ENCODE assay signal across 32 mouse cellular contexts in the genomic region with DNA sequence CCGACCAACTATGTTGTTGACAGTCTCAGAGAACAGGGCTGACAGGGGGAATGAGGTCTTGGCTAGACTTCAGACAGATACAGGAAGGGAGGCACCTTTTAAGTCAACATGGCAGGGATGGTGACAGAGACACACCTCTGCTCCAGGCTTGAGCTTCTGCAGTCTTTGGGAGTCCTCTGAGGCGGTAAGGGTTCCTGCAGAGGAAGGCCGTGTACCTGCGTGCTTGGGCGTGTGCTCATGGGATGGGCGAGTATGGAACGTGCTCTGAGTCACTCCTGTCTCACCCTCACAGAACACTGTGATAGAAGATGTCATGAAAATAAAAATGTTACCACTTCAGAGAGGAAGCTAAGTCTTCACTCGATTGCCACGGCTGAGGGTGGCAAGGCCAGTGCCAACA. TPM values are rescaled to one million over a fixed set of nuclear protein-coding genes. Genes with fewer than 3 reads are reported as not detected.
DNase-seq lines count a peak whose midpoint lies in the region; ATAC-seq lines count a peak whose summit lies in the region.
"Had no signal": no experiment of that assay in that cellular context is flagged by ENCODE, and none has a peak within 500 bp of the region (broad histone marks: within the 10 kb centered on the region; RNA-seq: fewer than 3 reads in every experiment).

No protein-coding gene starts in this region.

- H3K4me2 ChIP-seq in embryonic facial prominence, embryonic 14.5 days (ENCODE audit: low read depth, low read length), result no peak overlapping the region
- no peak overlapping the region for H3K4me2 ChIP-seq in limb, embryonic 15.5 days
- no peak overlapping the region for H3K4me2 ChIP-seq in embryonic facial prominence, embryonic 15.5 days (replicated peaks)
- H3K4me2 ChIP-seq in stomach, embryonic 14.5 days (replicated peaks; ENCODE audit: low read depth, low read length), result no peak overlapping the region
- H3K4me2 ChIP-seq: forebrain, embryonic 12.5 days; hindbrain, embryonic 13.5 days; kidney, embryonic 15.5 days; liver, embryonic 11.5 days; neural tube, embryonic 13.5 days had no signal

- no peak overlapping the region for H3K4me3 ChIP-seq in embryonic facial prominence, embryonic 14.5 days (ENCODE audit: low read depth, low read length)
- H3K4me3 ChIP-seq in embryonic facial prominence, embryonic 10.5 days, result no peak overlapping the region
- no peak overlapping the region for H3K4me3 ChIP-seq in limb, embryonic 15.5 days
- no peak overlapping the region for H3K4me3 ChIP-seq in limb, embryonic 10.5 days
- no peak overlapping the region for H3K4me3 ChIP-seq in embryonic facial prominence, embryonic 15.5 days (replicated peaks)
- no peak overlapping the region for H3K4me3 ChIP-seq in stomach, embryonic 14.5 days (ENCODE audit: low read depth, low read length)
- H3K4me3 ChIP-seq: forebrain, embryonic 12.5 days; hindbrain, embryonic 13.5 days; kidney, embryonic 15.5 days; megakaryocyte, embryonic 14.5 days; neural tube, embryonic 13.5 days had no signal

- no peaks in the 10 kb centered on the region for H3K27me3 ChIP-seq in embryonic facial prominence, embryonic 14.5 days (replicated peaks; ENCODE audit: control insufficient read depth, insufficient read depth, low read length)
- H3K27me3 ChIP-seq in embryonic facial prominence, embryonic 10.5 days (replicated peaks; ENCODE audit: low read depth, poor library complexity, severe bottlenecking), result no peaks in the 10 kb centered on the region
- H3K27me3 ChIP-seq in limb, embryonic 15.5 days, result no peaks in the 10 kb centered on the region
- H3K27me3 ChIP-seq in limb, embryonic 10.5 days (ENCODE audit: low read depth, poor library complexity, severe bottlenecking), result no peaks in the 10 kb centered on the region
- no peaks in the 10 kb centered on the region for H3K27me3 ChIP-seq in embryonic facial prominence, embryonic 15.5 days
- H3K27me3 ChIP-seq in stomach, embryonic 14.5 days (ENCODE audit: control insufficient read depth, insufficient read depth, low read length), result no peaks in the 10 kb centered on the region
- H3K27me3 ChIP-seq: forebrain, embryonic 12.5 days; hindbrain, embryonic 13.5 days; kidney, embryonic 15.5 days; neural tube, embryonic 13.5 days had no signal

- intact Hi-C loops in gastrocnemius, postnatal 36 days (cut with DNase I), result no loop called here

- H3K9me3 ChIP-seq in embryonic facial prominence, embryonic 14.5 days (ENCODE audit: control insufficient read depth, low read length), result no peaks in the 10 kb centered on the region
- no peaks in the 10 kb centered on the region for H3K9me3 ChIP-seq in embryonic facial prominence, embryonic 10.5 days
- no peaks in the 10 kb centered on the region for H3K9me3 ChIP-seq in limb, embryonic 15.5 days
- no peaks in the 10 kb centered on the region for H3K9me3 ChIP-seq in limb, embryonic 10.5 days (replicated peaks)
- no peaks in the 10 kb centered on the region for H3K9me3 ChIP-seq in embryonic facial prominence, embryonic 15.5 days (replicated peaks)
- H3K9me3 ChIP-seq in stomach, embryonic 14.5 days (ENCODE audit: control insufficient read depth, low read depth, low read length), result no peaks in the 10 kb centered on the region
- H3K9me3 ChIP-seq: forebrain, embryonic 12.5 days; hindbrain, embryonic 13.5 days; kidney, embryonic 15.5 days; megakaryocyte, embryonic 14.5 days; neural tube, embryonic 13.5 days had no signal

- no peak overlapping the region for H3K27ac ChIP-seq in embryonic facial prominence, embryonic 14.5 days (replicated peaks; ENCODE audit: low read depth, low read length)
- H3K27ac ChIP-seq in embryonic facial prominence, embryonic 10.5 days (replicated peaks), result no peak overlapping the region
- H3K27ac ChIP-seq in limb, embryonic 15.5 days, result peak overlapping the region; percentile 39; the same call in 1 of the 2 replicates
- no peak overlapping the region for H3K27ac ChIP-seq in limb, embryonic 10.5 days
- H3K27ac ChIP-seq in embryonic facial prominence, embryonic 15.5 days (replicated peaks), result peak overlapping the region; percentile 68
- no peak overlapping the region for H3K27ac ChIP-seq in stomach, embryonic 14.5 days (ENCODE audit: low read length)
- H3K27ac ChIP-seq: forebrain, embryonic 12.5 days; hindbrain, embryonic 13.5 days; kidney, embryonic 15.5 days; neural tube, embryonic 13.5 days had no signal

- WGBS in embryonic facial prominence, embryonic 14.5 days, result 86% methylated on average over 9 of the region's 9 CpGs
- WGBS in embryonic facial prominence, embryonic 10.5 days, result 91% methylated on average over 9 of the region's 9 CpGs
- WGBS in limb, embryonic 15.5 days, result 81% methylated on average over 9 of the region's 9 CpGs
- whole genome bisulfite sequencing in limb, embryonic 10.5 days, result 95% methylated on average over 9 of the region's 9 CpGs
- WGBS in embryonic facial prominence, embryonic 15.5 days, result 69% methylated on average over 9 of the region's 9 CpGs
- WGBS in stomach, embryonic 14.5 days, result 86% methylated on average over 9 of the region's 9 CpGs

- H3K36me3 ChIP-seq in embryonic facial prominence, embryonic 14.5 days (ENCODE audit: control insufficient read depth, insufficient read depth, low read length), result peaks cover 45% of the 10 kb centered on the region
- peaks cover 61% of the 10 kb centered on the region for H3K36me3 ChIP-seq in embryonic facial prominence, embryonic 10.5 days (replicated peaks)
- peaks cover 43% of the 10 kb centered on the region for H3K36me3 ChIP-seq in limb, embryonic 15.5 days
- peaks cover 54% of the 10 kb centered on the region for H3K36me3 ChIP-seq in limb, embryonic 10.5 days
- peaks cover 41% of the 10 kb centered on the region for H3K36me3 ChIP-seq in embryonic facial prominence, embryonic 15.5 days
- H3K36me3 ChIP-seq in stomach, embryonic 14.5 days (ENCODE audit: control insufficient read depth, insufficient read depth, low read length), result peaks cover 39% of the 10 kb centered on the region

- H3K4me1 ChIP-seq in embryonic facial prominence, embryonic 14.5 days (ENCODE audit: control insufficient read depth, insufficient read depth, low read length), result no peaks in the 10 kb centered on the region
- no peaks in the 10 kb centered on the region for H3K4me1 ChIP-seq in embryonic facial prominence, embryonic 10.5 days
- peaks cover 3% of the 10 kb centered on the region; the same call in 1 of the 2 replicates for H3K4me1 ChIP-seq in limb, embryonic 15.5 days
- peaks cover 3% of the 10 kb centered on the region; the same call in 1 of the 2 replicates for H3K4me1 ChIP-seq in limb, embryonic 10.5 days
- peaks cover 4% of the 10 kb centered on the region; the same call in 1 of the 2 replicates for H3K4me1 ChIP-seq in embryonic facial prominence, embryonic 15.5 days
- H3K4me1 ChIP-seq in stomach, embryonic 14.5 days (ENCODE audit: control insufficient read depth, insufficient read depth, low read length), result no peaks in the 10 kb centered on the region
- H3K4me1 ChIP-seq: forebrain, embryonic 12.5 days had no signal

- peak; percentile 65 for DNase-seq in embryonic facial prominence, embryonic 14.5 days (ENCODE audit: low spot score)
- DNase-seq in embryonic facial prominence, embryonic 10.5 days (ENCODE audit: low spot score), result no peak
- DNase-seq in limb, embryonic 10.5 days (ENCODE audit: low spot score), result no peak
- no peak for DNase-seq in gastrocnemius, postnatal 36 days
- DNase-seq: adrenal gland, adult 8-10 months; cerebellum, adult 9-10 months; midbrain, embryonic 14.5 days; retina, postnatal 1 day; right cerebral cortex, postnatal 25 days; spleen, adult 18-20 months; thymus, adult 18-20 months; thymus, postnatal 36 days had no signal

- H3K9ac ChIP-seq in embryonic facial prominence, embryonic 14.5 days (ENCODE audit: low read depth, low read length), result no peak overlapping the region
- no peak overlapping the region for H3K9ac ChIP-seq in limb, embryonic 15.5 days
- H3K9ac ChIP-seq in embryonic facial prominence, embryonic 15.5 days, result no peak overlapping the region
- no peak overlapping the region for H3K9ac ChIP-seq in stomach, embryonic 14.5 days (replicated peaks; ENCODE audit: low read depth, low read length)
- H3K9ac ChIP-seq: forebrain, embryonic 12.5 days; hindbrain, embryonic 13.5 days; kidney, embryonic 15.5 days; liver, postnatal 0 days; neural tube, embryonic 13.5 days had no signal

- ATAC-seq in embryonic facial prominence, embryonic 14.5 days (ENCODE audit: low read depth), result peak; percentile 24; the same call in 1 of the 2 replicates
- peak; percentile 66; the same call in 1 of the 2 replicates for ATAC-seq in limb, embryonic 15.5 days (ENCODE audit: insufficient number of reproducible peaks, low FRiP score, low TSS enrichment, low read depth)
- ATAC-seq in embryonic facial prominence, embryonic 15.5 days (ENCODE audit: insufficient number of reproducible peaks, low FRiP score, low TSS enrichment, low read depth), result peak; percentile 34; the same call in 1 of the 2 replicates
- 0 out of 2 replicates have a peak, but pooled peaks have one; percentile 42 for ATAC-seq in stomach, embryonic 14.5 days (ENCODE audit: insufficient number of reproducible peaks, insufficient read depth, low FRiP score, low read depth)
- ATAC-seq: liver, postnatal 0 days; Patski had no signal

RNA-seq across cellular contexts. Expression of a gene that starts 24.4 kb away (rescaled TPM):
- 9.1 and 9.7 TPM in 2 replicates for polyA plus RNA-seq in embryonic facial prominence, embryonic 14.5 days (2014; fragmentation: Nextera tagmentation; extraction: Ambion mirVana)
- 24.8 and 28.6 TPM in 2 replicates for polyA plus RNA-seq in embryonic facial prominence, embryonic 10.5 days (2016; fragmentation: Nextera tagmentation; extraction: Ambion mirVana)
- 9.3 and 11.2 TPM in 2 replicates for polyA plus RNA-seq in limb, embryonic 15.5 days (2015; fragmentation: Nextera tagmentation; extraction: Ambion mirVana)
- 18.6 and 23.7 TPM in 2 replicates for polyA plus RNA-seq in limb, embryonic 10.5 days (2016; fragmentation: Nextera tagmentation; extraction: Ambion mirVana)
- polyA plus RNA-seq in embryonic facial prominence, embryonic 15.5 days (2015; fragmentation: Nextera tagmentation; extraction: Ambion mirVana), result 14.4 and 15.7 TPM in 2 replicates
- polyA plus RNA-seq in stomach, embryonic 14.5 days (2014; fragmentation: Nextera tagmentation; extraction: Ambion mirVana), result 15.8 and 17.5 TPM in 2 replicates
- under 1 TPM; 0.64 to 0.99 TPM for total RNA-seq in gastrocnemius, postnatal 36 days (2021)

RNA-seq across cellular contexts. Expression of a gene that starts 37.2 kb away (rescaled TPM):
- 612 and 655 TPM in 2 replicates for polyA plus RNA-seq in embryonic facial prominence, embryonic 14.5 days (2014; fragmentation: Nextera tagmentation; extraction: Ambion mirVana)
- 784 and 812 TPM in 2 replicates for polyA plus RNA-seq in embryonic facial prominence, embryonic 10.5 days (2016; fragmentation: Nextera tagmentation; extraction: Ambion mirVana)
- 487 and 558 TPM in 2 replicates for polyA plus RNA-seq in limb, embryonic 15.5 days (2015; fragmentation: Nextera tagmentation; extraction: Ambion mirVana)
- polyA plus RNA-seq in limb, embryonic 10.5 days (2016; fragmentation: Nextera tagmentation; extraction: Ambion mirVana), result 805 and 864 TPM in 2 replicates
- 509 and 534 TPM in 2 replicates for polyA plus RNA-seq in embryonic facial prominence, embryonic 15.5 days (2015; fragmentation: Nextera tagmentation; extraction: Ambion mirVana)
- polyA plus RNA-seq in stomach, embryonic 14.5 days (2014; fragmentation: Nextera tagmentation; extraction: Ambion mirVana), result 633 and 676 TPM in 2 replicates
- total RNA-seq in gastrocnemius, postnatal 36 days (2021), result 100 to 1,000 TPM; 245 to 268 TPM

RNA-seq across cellular contexts. Expression of a gene that starts 37.3 kb away (rescaled TPM):
- polyA plus RNA-seq in embryonic facial prominence, embryonic 14.5 days (2014; fragmentation: Nextera tagmentation; extraction: Ambion mirVana), result 11.4 and 11.6 TPM in 2 replicates
- 11.8 and 13.3 TPM in 2 replicates for polyA plus RNA-seq in embryonic facial prominence, embryonic 10.5 days (2016; fragmentation: Nextera tagmentation; extraction: Ambion mirVana)
- 12.5 and 13.6 TPM in 2 replicates for polyA plus RNA-seq in limb, embryonic 15.5 days (2015; fragmentation: Nextera tagmentation; extraction: Ambion mirVana)
- polyA plus RNA-seq in limb, embryonic 10.5 days (2016; fragmentation: Nextera tagmentation; extraction: Ambion mirVana), result 13.6 and 14.1 TPM in 2 replicates
- polyA plus RNA-seq in embryonic facial prominence, embryonic 15.5 days (2015; fragmentation: Nextera tagmentation; extraction: Ambion mirVana), result 13.7 and 16.6 TPM in 2 replicates
- 12.9 and 13.1 TPM in 2 replicates for polyA plus RNA-seq in stomach, embryonic 14.5 days (2014; fragmentation: Nextera tagmentation; extraction: Ambion mirVana)
- total RNA-seq in gastrocnemius, postnatal 36 days (2021), result 1 to 10 TPM; 5.9 to 6.6 TPM

RNA-seq across cellular contexts. Expression of a gene that starts 42.3 kb away (rescaled TPM):
- not detected in 2 replicates for polyA plus RNA-seq in embryonic facial prominence, embryonic 14.5 days (2014; fragmentation: Nextera tagmentation; extraction: Ambion mirVana)
- polyA plus RNA-seq in embryonic facial prominence, embryonic 10.5 days (2016; fragmentation: Nextera tagmentation; extraction: Ambion mirVana), result not detected in 2 replicates
- not detected in 2 replicates for polyA plus RNA-seq in limb, embryonic 15.5 days (2015; fragmentation: Nextera tagmentation; extraction: Ambion mirVana)
- not detected in 2 replicates for polyA plus RNA-seq in limb, embryonic 10.5 days (2016; fragmentation: Nextera tagmentation; extraction: Ambion mirVana)
- not detected in 2 replicates for polyA plus RNA-seq in embryonic facial prominence, embryonic 15.5 days (2015; fragmentation: Nextera tagmentation; extraction: Ambion mirVana)
- not detected in 2 replicates for polyA plus RNA-seq in stomach, embryonic 14.5 days (2014; fragmentation: Nextera tagmentation; extraction: Ambion mirVana)
- total RNA-seq in gastrocnemius, postnatal 36 days (2021), result not detected
- total RNA-seq: adrenal gland, adult 8-10 months; ES-E14; gastrocnemius, adult 18-20 months; gastrocnemius, postnatal 4 days; heart, adult 8-10 months; heart, postnatal 25 days; layer of hippocampus, adult 18-20 months; layer of hippocampus, postnatal 25 days had no signal
- polyA plus RNA-seq: forebrain, embryonic 12.5 days; heart, embryonic 14.5 days; hindbrain, embryonic 13.5 days; kidney, embryonic 15.5 days; limb, embryonic 11.5 days; liver, embryonic 11.5 days; liver, postnatal 0 days; midbrain, embryonic 14.5 days; neural tube, embryonic 13.5 days; Patski had no signal

RNA-seq across cellular contexts. Expression of a gene that starts 45.6 kb away (rescaled TPM):
- polyA plus RNA-seq in embryonic facial prominence, embryonic 14.5 days (2014; fragmentation: Nextera tagmentation; extraction: Ambion mirVana), result 19.5 and 25.0 TPM in 2 replicates
- polyA plus RNA-seq in embryonic facial prominence, embryonic 10.5 days (2016; fragmentation: Nextera tagmentation; extraction: Ambion mirVana), result 35.9 and 36.7 TPM in 2 replicates
- polyA plus RNA-seq in limb, embryonic 15.5 days (2015; fragmentation: Nextera tagmentation; extraction: Ambion mirVana), result 25.4 and 27.4 TPM in 2 replicates
- 35.3 and 36.8 TPM in 2 replicates for polyA plus RNA-seq in limb, embryonic 10.5 days (2016; fragmentation: Nextera tagmentation; extraction: Ambion mirVana)
- polyA plus RNA-seq in embryonic facial prominence, embryonic 15.5 days (2015; fragmentation: Nextera tagmentation; extraction: Ambion mirVana), result 26.8 and 30.8 TPM in 2 replicates
- polyA plus RNA-seq in stomach, embryonic 14.5 days (2014; fragmentation: Nextera tagmentation; extraction: Ambion mirVana), result 27.2 and 29.3 TPM in 2 replicates
- 1 to 10 TPM; 7.8 to 8.3 TPM for total RNA-seq in gastrocnemius, postnatal 36 days (2021)

Comparison
In these comparisons a context has a peak if more than half of its experiments do, and no peak if none do; other contexts are left out.
1. H3K27ac ChIP-seq: peak in limb, embryonic 15.5 days (single experiment) and embryonic facial prominence, embryonic 15.5 days (single experiment); none in embryonic facial prominence, embryonic 14.5 days (single experiment), embryonic facial prominence, embryonic 10.5 days (single experiment), limb, embryonic 10.5 days (single experiment) and stomach, embryonic 14.5 days (single experiment).
2. Peak in every context shown above with its lines, with median percentiles within 50 percentile points of each other: ATAC-seq.